Mouse (Mus musculus) megakaryocyte, embryonic 14.5 days (primary cell): Measurements from ENCODE around the gene Slc44a4.

Source experiments
- FLI1 ChIP-seq: IDR thresholded peaks from 2 replicates; pipeline ENCODE4 v1.6.1; 2012; ENCODE audit warnings: low read length, inconsistent platforms, mixed read lengths
- GATA1 ChIP-seq: IDR thresholded peaks from 3 replicates; pipeline ENCODE4 v1.6.1; 2012; ENCODE audit warnings: mixed read lengths, low read length, inconsistent platforms, borderline replicate concordance

DNA sequence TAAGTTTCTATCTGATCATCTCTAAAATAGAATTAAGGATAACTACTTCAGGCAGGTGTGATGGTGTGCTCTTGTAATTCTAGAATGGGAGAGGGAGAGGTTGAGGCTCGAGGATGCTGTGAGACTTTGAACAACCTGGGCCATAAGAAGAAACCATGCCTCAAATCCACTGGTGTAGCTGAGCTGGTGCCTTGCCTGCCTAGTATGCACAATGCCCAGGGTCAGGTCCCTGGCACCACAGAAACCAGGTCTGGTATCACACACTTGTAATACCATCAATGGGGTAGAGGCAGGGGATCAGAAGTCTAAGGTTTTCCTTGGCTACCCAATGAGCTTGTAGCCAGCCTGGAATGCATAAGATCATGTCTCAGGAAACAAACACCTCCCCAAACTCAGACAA lies 48.6 kb downstream of the Slc44a4 start:
- no peak for TF ChIP-seq GATA1
- TF ChIP-seq FLI1, result no peak
